Mouse (Mus musculus): ENCODE data around the gene Metap1.

GRCm38 (mm10) chr3:138463137-138463536 lies 26.2 kb downstream of the Metap1 start:
- TF ChIP-seq CTCF (IDR thresholded peaks at IDR 0.05; ENCODE audit: insufficient read depth, low read depth, low read length), result peak; percentile 56
- no peak for TF ChIP-seq POLR2A (IDR thresholded peaks at IDR 0.05; ENCODE audit: insufficient read depth, low read depth, low read length)
